Mouse (Mus musculus) A20 (cell line): ENCODE results near the gene Sppl2a.
"Not testable (repeated sequence)": the region's sequence is repeated elsewhere in the genome, so short reads cannot be mapped to it uniquely, and the experiment has no call there.

Source experiments
- DNase-seq: peaks from one replicate; pipeline ENCODE4 v3.0.0-alpha.2; 2011; ENCODE audit warnings: low read depth, low spot score

The Sppl2a gene

DNA sequence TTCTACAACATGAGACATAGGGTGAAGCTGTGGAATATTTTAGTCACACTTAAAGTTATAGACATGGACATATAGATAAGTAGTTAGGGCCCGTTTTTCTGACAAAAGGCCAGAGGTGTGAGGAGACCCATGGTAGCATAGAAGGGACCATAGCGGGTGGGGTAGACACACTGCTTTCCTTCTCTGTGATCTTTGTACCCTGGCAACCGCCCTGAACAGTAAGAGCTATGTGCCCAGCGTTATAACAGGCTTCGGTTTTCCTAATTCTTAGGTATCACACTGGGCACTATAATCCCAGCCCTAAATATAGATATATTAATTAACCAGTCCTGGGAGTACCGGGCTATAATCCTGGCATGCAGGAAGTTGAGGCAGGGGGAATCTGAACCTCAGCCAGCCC is 36.1 kb downstream of the Sppl2a start:
- no peak for DNase-seq

- DNase-seq, result no peak
Observed at GRCm38 (mm10) chr2:126894245-126894644, 38.8 kb downstream of the Sppl2a start.

DNA sequence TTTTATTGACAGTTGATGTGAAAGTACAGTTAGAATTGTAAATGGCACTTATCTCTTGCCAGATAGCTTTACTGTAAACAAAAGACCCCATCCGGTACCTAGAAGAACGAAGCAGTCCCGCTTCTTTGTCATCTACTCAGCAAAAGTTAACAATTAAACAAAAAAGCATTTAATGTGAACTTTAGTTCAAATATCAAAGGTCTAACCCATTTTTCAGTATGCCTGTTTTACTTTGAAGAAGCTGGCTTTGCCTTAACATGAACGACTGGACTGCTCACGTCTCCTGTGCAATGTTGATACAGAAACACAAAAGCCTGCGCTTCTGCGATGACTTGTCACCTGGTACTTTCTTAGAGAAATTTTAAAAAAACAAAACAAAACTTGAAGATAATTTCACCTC is 40.7 kb downstream of the Sppl2a start:
- no peak for DNase-seq

- no peak for DNase-seq
Observed at GRCm38 (mm10) chr2:126891743-126892142, 41.3 kb downstream of the Sppl2a start.

DNA sequence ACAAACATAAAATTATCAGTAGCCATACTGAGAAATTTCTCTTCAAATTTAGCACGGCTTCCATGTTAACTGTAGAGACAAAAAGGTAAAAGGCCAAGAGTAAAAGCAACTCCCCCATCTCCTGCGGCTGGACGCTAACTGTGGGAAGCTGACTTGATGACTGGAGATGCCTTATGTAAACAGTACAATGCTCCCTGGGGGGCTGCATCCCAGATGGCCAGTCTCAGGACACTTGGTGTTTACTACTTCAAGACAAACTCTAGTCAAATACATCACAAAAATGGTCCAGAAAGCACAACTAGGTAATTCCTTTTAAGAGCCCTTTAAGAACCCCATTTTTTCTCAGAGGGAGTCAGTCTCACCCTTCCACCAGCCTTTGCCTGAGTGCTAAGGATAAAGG is 45.9 kb downstream of the Sppl2a start:
- DNase-seq, result no peak

DNA sequence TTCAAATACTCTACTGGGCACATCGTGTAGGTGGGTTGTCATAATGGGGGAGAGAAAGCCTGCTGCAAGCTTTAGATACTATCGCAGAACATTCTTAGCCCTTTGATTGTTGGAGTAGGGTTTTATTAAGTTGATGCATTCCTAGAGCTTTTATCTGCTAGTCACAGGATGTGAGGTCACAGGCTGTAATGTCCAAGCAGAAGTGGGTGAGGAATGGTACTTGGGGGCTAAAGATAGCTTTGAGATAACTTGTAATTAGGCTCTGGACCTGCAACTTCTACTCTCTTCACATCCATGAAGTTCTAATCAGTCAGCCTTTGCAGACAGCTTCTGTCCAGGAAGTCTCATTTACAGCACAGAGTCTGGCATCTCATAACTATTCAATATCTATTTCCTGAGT is 47.2 kb downstream of the Sppl2a start:
- no peak for DNase-seq

DNA sequence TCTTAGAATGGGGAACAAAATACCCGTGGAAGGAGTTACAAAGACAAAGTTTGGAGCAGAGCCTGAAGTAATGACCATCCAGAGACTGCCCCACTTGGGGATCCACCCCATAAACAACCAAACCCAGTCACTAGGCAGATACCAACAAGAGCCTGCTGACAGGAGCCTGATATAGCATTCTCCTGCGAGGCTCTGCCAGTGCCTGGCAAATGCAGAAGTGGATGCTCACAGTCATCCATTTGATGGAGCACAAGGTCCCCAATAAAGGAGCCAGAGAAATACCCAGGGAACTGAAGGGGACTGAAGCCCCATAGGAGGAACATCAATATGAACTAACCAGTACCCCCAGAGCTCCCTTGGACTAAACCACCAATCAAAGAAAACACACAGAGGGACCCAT is 50.3 kb downstream of the Sppl2a start:
- DNase-seq, result not testable (repeated sequence)

DNA sequence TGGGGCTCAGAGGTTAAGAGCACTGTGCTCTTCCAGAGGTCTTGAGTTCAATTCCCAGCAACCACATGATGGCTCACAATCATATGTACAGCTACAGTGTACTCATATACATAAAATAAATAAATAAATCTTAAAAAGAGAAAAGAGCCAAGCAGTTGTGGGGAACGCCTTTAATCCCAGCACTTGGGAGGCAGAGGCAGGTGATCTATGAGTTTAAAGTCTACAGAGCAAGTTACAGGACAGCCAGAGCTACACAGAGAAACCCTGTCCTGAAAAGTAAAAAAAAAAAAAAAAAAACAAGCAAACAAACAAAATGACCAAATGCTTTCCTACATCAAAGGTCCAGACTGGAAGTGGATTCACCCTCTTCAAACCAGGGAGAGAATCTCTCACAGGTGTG is 55.0 kb downstream of the Sppl2a start:
- DNase-seq, result no peak

DNA sequence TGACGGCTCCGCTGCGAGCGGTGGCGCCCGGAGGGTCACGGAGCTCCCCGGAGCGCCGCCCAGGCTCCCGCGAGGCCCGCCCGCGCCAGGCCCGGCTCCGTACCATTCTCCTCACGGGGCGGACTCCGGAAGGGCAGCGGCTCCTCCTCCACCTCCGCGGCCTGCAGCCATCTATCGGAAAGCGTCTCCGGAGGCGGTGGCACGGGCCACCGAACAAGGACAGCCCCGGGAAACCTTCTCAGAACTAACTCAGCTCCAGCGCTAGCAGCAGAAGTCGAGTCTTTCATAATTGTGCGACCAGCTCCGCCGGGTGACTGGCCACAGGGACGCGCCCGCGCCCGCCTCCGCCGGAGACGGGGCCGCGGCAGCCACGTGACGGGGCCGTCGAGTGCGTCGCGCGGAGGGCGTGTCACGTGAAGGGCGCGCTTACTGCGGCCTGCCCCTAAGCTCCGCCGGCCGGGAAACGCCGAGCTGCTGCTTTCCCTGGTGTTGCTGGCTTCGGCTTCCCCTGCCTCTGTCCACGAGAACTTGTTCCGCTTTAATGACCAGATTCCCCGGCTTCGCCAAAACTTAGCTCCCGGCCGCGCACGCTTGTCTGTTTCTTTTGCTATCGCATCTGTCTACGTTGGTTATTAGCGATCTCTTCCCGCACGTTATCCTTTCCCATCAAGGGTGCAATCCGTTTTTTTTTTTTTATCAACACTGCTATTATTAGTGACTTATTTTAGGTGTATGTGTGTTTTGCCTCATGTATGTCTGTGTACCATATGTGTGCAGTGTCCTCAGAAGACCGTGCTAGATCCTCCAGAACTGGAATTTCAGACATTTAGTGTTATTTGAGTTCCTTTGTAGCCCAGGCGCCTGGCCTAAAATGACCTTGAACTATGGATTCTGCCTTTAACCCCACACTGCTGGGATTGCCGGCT is 56.9 kb downstream of the Sppl2a start, which contains the start of gene Trpm7:
Trpm7 (minus strand) TSS at position 360 of the 926 bp plus-strand sequence.
- DNase-seq, result peak; percentile 95

GRCm38 (mm10) chr2:126875516-126875835 is 57.6 kb downstream of the Sppl2a start:
- DNase-seq, result peak; percentile 71

DNA sequence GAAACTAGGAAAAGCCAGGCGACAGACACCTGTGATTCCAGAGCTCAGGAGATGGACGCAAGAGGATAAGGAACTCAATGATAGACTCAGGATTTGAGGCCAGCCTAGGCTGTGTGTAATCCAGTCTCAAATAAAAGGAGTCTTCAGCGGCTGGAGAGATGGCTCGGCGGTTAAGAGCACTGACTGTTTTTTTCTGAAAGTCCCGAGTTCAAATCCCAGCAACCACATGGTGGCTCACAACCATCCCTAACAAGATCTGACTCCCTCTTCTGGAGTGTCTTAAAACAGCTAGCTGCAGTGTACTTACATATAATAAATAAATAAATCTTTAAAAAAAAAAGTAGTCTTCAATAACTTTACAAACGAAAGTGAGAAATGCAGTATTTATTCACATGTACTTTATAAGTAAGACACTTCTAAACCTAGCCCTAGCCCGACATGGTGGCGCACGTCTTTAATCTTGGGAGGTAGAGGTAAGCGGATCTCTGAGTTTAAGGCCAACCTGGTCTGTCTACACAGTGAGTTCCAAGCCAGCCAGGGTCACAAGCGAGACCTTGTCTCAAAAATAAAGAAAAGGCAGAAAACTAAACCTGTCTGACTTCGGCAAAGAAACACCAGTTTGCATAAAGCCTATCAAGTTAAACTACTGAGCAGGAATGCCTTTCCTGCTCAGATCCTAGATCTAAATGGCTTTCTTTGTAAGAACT is 58.1 kb downstream of the Sppl2a start:
- DNase-seq, result peak; percentile 73

- no peak for DNase-seq
Observed at GRCm38 (mm10) chr2:126866301-126866700, 66.7 kb downstream of the Sppl2a start.

DNA sequence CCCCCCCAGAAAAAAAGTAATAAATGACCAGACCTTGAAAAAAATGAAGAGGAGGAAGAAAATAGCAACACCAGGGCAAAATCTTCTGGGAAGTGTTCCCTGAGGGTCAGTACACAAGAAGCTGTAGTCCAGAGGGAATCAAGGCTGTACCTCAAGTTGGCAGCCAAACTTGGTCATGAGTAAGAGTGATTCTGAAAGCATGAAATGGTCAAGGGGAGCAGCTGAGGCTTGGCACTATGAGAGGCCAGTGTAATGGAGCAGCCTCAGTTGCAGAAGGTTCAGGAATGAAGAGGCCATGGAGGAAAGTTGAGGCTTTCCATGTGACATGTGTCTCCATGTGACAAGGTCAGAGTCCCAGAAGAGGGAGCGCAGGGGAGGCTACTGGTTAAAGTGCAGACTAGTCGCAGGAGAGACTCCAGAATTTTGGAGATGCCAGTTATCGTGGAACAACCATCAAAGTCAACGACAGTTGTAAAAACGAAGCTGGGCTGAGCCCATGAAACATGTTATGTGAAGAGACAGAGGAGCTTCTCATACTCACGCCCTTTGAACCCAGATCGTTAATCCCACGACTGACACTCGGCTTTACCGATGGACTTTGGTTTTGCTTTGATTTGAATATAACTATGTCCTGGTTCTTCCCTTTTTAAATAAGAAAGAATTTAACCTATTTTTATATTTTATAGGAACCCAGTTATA is 67.4 kb downstream of the Sppl2a start:
- DNase-seq, result no peak

DNA sequence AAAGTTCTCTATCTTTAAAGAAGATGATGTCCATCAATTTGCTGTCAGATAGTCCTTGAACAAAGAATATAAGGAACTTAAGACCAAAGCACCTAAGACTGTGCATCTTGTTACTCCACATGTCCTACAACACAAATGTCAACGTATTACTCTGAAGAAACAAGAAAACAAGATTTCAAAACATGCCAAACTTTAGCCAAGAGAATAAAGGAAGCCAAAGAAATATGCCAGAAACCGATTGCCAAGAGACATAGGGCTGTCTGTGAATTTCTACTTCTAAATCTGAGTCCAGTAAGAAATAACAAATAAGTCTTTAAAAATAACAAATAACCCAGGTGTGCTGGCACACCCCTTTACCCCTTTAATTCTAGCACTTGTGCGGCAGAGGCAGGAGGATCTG is 68.0 kb downstream of the Sppl2a start:
- DNase-seq, result no peak

DNA sequence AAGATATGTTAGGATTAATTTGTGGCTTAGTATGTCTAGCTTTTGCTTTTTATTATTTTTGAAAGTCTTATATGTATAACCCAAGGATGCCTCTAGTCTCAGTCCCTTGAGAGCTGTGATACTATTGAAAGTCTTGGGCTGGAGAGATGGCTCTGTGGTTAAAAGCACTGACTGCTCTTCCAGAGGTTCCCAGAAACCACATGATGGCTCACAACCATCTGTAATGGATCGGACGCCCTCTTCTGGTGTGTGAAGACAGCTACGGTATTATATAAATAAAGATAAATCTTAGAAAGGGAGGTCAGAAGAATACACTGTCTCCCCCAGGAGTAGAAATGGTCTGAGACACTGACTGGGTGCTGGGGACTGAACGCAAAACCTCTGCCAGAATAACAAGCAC is 88.3 kb downstream of the Sppl2a start:
- DNase-seq, result no peak
